Mouse (Mus musculus) megakaryocyte, embryonic 14.5 days (primary cell): ENCODE measurements around the gene Gins3. TPM values are rescaled to one million over a fixed set of nuclear protein-coding genes. Genes with fewer than 3 reads are reported as not detected.

ENCODE experiments used
- H3K27me3 ChIP-seq: replicated peaks from 2 replicates; pipeline ENCODE3; 2012; ENCODE audit warnings: inconsistent platforms
- H3K36me3 ChIP-seq: replicated peaks from 2 replicates; pipeline ENCODE3; 2012; ENCODE audit warnings: low read length, inconsistent platforms, mixed read lengths
- H3K4me1 ChIP-seq: 2 replicates; pipeline ENCODE4 v1.6.1; 2012; ENCODE audit warnings: inconsistent platforms
- H3K4me3 ChIP-seq: replicated peaks from 2 replicates; pipeline ENCODE3; 2012; ENCODE audit warnings: moderate library complexity, mild to moderate bottlenecking, inconsistent platforms
- H3K9me3 ChIP-seq: 2 replicates; pipeline ENCODE4 v1.6.1; 2012; ENCODE audit warnings: inconsistent platforms
- FLI1 ChIP-seq: IDR thresholded peaks from 2 replicates; pipeline ENCODE4 v1.6.1; 2012; ENCODE audit warnings: low read length, inconsistent platforms, mixed read lengths
- GATA1 ChIP-seq: IDR thresholded peaks from 3 replicates; pipeline ENCODE4 v1.6.1; 2012; ENCODE audit warnings: mixed read lengths, low read length, inconsistent platforms, borderline replicate concordance
- polyA plus RNA-seq: library from polyadenylated mRNA; stranded (reverse); fragments of >175 nt; gene quantifications from 2 replicates; pipeline ENCODE4 v1.2.3, GENCODE M21; 2012; ENCODE audit warnings: low replicate concordance; ENCODE audit not compliant: insufficient read depth

Gene Gins3
- polyA plus RNA-seq, 1 experiment: 0.44 TPM

DNA sequence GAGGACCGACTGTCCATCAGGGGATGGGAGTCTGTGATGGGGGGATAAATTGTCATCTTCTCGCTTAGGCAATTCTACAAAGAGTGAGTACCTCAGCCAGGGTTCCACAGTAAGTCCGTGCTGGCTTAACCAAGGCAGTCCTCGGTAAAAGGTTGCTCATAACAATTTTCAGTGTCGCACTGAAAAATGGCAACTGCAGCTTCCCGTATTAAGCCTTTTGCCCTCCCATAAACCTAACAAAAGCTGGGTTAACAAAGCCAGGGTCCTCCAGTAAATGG, 749 bp downstream of the Gins3 start:
- H3K4me3 ChIP-seq: peak overlapping the region; percentile 96
- H3K4me1 ChIP-seq: peaks cover 18% of the 10 kb centered on the region
- H3K27me3 ChIP-seq: no peaks in the 10 kb centered on the region
- H3K9me3 ChIP-seq: 0 out of 2 replicates have a peak, but pooled peaks cover under 1% of the 10 kb centered on the region
- peaks cover 17% of the 10 kb centered on the region for H3K36me3 ChIP-seq
- no peak for TF ChIP-seq FLI1
- no peak for TF ChIP-seq GATA1

DNA sequence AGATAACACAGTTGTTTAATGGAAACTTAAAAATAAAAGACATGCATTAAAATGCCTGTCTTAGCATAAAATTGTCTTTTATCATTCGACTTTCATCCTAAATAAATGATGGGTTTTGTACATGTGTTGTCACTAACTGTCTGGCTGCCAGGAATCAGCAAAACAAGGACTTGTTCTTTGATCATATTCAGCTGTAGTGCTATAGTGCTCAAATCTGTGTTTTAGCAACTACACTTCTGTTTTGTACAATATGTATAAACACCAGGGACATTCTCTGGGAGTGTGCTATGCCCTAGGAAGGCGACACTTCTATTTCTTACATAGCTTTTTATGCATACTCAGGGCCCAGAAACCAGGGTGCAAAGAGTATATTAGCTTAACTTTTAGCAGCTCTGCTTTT, 11.7 kb downstream of the Gins3 start:
- no peak for TF ChIP-seq FLI1
- TF ChIP-seq GATA1: no peak
- no peaks in the 10 kb centered on the region for H3K9me3 ChIP-seq
- peaks cover 6% of the 10 kb centered on the region for H3K27me3 ChIP-seq
- no peak overlapping the region for H3K4me3 ChIP-seq
- H3K4me1 ChIP-seq: peaks cover 8% of the 10 kb centered on the region; the same call in 1 of the 2 replicates
- peaks cover 55% of the 10 kb centered on the region for H3K36me3 ChIP-seq

DNA sequence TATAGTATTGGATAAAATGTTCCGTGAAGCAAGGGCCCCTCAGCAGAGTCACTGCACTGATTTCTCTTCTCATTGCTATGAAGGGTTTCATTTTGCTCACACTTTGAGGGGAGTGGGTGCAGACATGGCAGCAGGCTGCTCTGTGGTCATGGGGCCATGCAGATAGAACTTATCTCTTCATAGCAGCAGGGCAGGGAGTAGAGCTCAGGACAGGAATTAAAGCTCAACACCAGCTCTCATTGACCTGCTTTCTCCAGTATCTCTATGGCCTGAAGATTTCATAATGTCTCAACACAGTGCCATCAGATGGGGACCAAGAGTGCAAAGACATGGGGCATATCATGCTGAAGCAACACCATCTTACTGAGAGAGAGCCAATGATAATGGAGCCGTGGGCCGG, 15.0 kb downstream of the Gins3 start:
- Histone ChIP-seq H3K4me1 (peaks cover 14% of the 10 kb centered on the region), H3K4me3 (no peak overlapping the region), H3K9me3 (no peaks in the 10 kb centered on the region), H3K27me3 (peaks cover 7% of the 10 kb centered on the region), H3K36me3 (peaks cover 25% of the 10 kb centered on the region)
- TF ChIP-seq GATA1 (no peak), FLI1 (no peak)

DNA sequence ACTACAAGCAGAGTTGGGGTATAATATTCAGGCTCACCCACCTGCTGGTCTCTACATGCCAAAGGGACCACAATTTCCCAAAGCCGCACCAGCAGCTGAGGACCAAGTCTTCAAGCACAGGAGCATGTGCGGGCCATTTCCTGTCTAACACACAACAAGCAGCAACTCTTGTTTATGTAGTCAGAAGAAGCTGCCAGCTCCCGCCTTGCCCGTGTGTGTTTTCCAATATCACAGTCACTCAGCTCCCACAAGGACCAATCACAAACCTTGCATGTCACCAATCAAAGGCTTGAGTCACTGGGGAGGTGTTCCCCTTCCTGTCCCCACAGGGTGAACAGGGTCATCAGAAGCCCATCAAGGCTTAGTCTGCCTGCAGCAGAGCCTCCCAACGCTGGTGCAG, 20.1 kb downstream of the Gins3 start:
- TF ChIP-seq FLI1 (no peak), GATA1 (no peak)
- H3K4me1 ChIP-seq: peaks cover 13% of the 10 kb centered on the region
- no peaks in the 10 kb centered on the region for H3K9me3 ChIP-seq
- H3K4me3 ChIP-seq: no peak overlapping the region
- H3K27me3 ChIP-seq: peaks cover 21% of the 10 kb centered on the region
- no peaks in the 10 kb centered on the region for H3K36me3 ChIP-seq

DNA sequence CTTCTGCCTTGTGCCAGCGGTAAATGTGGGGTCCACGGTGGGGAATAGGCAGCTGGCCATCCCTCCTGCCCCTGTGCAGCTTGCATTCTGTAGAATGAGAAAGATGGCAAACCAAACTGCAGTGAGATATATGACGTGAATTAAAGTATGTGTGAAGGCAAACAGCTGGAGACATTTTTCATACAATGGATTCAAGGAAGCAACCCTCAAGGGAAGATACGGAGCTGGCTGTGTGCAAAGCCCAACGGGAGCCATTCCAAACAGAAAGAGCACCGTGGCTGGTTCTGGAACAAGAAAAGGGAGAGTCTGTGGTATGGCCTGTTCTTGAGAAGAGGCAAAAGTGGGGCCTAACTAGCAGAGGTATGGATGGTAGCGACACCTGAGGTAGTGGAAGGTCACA, 22.6 kb downstream of the Gins3 start:
- no peak for TF ChIP-seq GATA1
- no peak for TF ChIP-seq FLI1
- peaks cover 21% of the 10 kb centered on the region for H3K27me3 ChIP-seq
- no peaks in the 10 kb centered on the region for H3K9me3 ChIP-seq
- no peaks in the 10 kb centered on the region for H3K36me3 ChIP-seq
- H3K4me3 ChIP-seq: no peak overlapping the region
- peaks cover 9% of the 10 kb centered on the region for H3K4me1 ChIP-seq

DNA sequence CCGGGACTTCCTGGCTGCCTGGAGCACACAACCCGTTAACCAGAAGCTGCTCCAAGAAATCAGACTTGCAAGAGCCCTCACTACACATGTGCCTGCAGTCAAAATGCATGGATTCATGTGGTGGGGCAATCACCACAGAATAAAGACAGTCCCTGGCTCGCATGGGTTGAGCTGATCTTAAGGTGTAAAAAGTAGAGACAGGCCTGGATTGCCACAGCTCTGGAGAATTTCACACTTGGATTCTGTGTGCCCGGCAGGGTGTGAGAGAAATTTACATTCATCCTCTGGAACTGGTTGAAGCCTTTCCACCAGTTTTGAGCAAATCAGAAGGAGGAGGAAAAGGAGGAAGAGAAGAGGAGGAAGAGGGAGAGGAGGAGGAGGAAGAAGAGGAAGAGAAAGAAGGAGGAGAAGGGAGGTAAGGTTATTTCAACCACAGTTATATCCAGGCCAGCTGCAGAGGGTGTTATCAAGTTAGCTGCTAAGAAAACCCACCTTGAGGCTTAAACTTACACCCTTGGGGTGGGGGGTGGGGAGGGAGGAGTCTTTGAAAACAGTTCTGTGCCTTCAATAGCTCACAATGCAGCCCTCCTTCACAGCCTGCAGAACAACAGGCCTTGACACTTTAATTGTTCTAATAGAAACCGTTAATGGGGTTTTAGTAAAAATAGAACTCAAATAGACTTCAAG, 23.2 kb downstream of the Gins3 start:
- Histone ChIP-seq H3K36me3 (no peaks in the 10 kb centered on the region), H3K9me3 (no peaks in the 10 kb centered on the region), H3K27me3 (peaks cover 27% of the 10 kb centered on the region), H3K4me1 (peaks cover 9% of the 10 kb centered on the region), H3K4me3 (no peak overlapping the region)
- TF ChIP-seq FLI1: no peak
- TF ChIP-seq GATA1: no peak

DNA sequence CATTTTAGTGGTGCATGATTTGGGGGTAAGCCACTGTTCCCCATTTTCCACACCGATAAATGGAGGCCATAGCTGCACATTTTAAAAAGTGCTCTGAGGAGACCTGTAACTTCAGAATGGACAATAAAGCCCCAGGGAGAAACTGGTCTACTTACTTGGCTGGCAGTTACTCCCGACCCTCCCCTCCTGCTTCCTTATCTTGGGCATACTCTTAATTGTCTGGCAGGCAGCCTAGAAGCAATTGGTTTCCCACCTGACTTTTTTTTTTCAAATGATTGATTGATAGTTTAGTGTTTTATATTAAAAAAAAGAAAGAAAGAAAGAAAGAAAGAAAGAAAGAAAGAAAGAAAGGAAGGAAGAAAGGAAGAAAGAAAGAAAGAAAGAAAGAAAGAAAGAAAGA, 24.3 kb downstream of the Gins3 start:
- TF ChIP-seq GATA1 (no peak), FLI1 (no peak)
- Histone ChIP-seq H3K4me3 (no peak overlapping the region), H3K27me3 (peaks cover 33% of the 10 kb centered on the region), H3K4me1 (peaks cover 4% of the 10 kb centered on the region; the same call in 1 of the 2 replicates), H3K9me3 (no peaks in the 10 kb centered on the region), H3K36me3 (no peaks in the 10 kb centered on the region)

DNA sequence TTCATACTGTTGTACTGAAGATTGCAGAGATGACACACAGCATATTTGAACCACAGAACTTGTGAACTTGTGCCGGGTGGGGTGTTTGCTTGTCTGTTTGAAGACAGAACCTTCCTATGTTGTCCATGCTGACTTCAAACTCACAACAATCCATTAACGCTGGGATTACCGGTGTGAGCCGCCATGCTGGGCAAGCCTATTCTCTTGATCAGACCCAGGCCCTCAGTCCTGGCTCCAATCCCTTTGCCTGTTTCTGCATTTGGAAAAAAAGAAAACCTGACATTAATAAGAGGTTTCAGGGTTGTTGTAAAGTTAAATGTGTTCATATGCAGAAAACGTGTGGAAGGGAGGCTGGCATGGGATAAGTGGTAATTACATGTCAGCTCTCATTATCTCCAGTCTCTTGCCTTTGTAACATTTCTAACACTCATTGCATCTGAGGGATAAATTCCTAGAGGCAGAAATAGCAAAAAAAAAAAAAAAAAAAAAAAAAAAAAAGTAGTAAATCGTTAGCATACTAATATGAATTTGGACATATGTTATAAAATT, 27.2 kb downstream of the Gins3 start:
- TF ChIP-seq GATA1 (no peak), FLI1 (no peak)
- H3K9me3 ChIP-seq: peaks cover 3% of the 10 kb centered on the region; the same call in 1 of the 2 replicates
- peaks cover 10% of the 10 kb centered on the region for H3K4me1 ChIP-seq
- peaks cover 36% of the 10 kb centered on the region for H3K27me3 ChIP-seq
- no peak overlapping the region for H3K4me3 ChIP-seq
- H3K36me3 ChIP-seq: no peaks in the 10 kb centered on the region

DNA sequence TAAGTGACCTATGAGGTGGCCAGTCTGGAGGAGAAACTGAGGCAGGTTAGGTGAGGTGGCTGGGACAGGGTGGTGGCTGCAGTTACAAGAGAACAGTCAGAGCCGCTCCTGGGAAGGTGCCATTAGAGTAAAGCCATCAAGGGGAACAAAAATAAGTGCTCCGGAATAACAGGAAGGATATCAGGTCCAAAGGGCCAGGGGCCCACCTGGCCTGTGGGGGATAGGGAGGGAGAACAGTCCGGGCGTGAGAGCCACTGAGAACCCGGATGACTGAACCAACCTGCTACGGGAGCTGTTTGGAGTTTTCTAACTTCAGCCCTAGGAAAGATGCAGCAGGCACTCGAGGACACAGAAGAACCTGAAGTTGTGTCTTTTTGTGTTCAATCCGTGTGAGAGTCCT, 27.8 kb downstream of the Gins3 start:
- Histone ChIP-seq H3K4me3 (no peak overlapping the region), H3K27me3 (peaks cover 31% of the 10 kb centered on the region), H3K9me3 (peaks cover 3% of the 10 kb centered on the region; the same call in 1 of the 2 replicates), H3K4me1 (peaks cover 10% of the 10 kb centered on the region), H3K36me3 (no peaks in the 10 kb centered on the region)
- TF ChIP-seq GATA1 (no peak), FLI1 (no peak)

DNA sequence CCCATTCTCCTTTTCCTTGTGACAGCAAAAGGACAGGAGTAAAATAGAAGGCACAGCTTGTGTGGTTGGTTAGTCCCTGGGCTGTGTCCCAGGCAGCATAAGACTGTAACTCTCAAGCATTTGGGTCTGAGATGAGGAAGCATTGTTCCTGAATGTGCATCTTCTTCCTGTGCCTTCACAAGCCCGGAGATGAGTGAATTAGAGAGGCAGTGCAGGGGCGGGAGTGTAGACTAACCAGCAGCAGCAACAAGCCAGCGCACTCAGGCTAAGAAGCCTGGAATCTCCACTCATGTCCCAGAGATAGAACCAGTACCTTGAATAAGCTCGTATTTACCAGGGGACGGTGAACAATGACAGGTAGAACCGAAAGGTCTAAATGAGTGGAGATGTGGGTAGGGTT, 28.3 kb downstream of the Gins3 start:
- H3K27me3 ChIP-seq: peaks cover 33% of the 10 kb centered on the region
- H3K36me3 ChIP-seq: no peaks in the 10 kb centered on the region
- H3K9me3 ChIP-seq: peaks cover 6% of the 10 kb centered on the region
- H3K4me1 ChIP-seq: peaks cover 10% of the 10 kb centered on the region
- TF ChIP-seq FLI1 (no peak), GATA1 (no peak)
- no peak overlapping the region for H3K4me3 ChIP-seq

DNA sequence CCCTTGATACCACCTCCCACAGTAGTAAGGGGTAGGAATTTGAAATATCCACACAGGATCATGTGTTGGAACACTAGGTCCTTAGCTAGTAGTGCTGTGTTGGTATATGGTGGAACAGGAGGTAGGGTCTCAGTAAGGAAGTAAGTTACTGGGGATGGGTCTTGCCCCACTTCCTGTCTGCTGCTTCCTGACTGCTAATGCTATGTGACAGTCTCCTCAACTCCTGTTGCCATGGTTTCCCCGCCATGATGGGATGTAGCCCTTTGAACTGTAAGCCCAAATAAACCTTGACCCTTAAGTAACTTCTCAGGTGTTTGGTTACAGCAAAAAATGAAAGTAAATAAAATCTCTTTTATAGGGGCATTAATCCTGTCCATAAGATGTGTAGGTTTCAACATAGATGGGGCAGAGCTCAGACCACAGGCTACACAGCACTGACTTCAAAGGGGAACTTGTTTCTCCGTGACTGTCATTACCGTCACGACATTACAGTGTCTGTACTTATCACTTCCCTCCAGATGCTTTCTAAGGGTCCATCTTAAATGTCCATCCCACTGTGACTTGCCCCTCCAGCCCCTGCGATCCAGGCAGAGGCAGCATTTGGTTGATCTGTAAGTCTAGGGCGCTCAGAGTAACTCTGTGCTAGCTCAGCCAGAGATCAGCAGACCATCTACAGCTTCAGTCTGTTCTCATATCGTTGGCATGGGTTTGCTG, 29.8 kb downstream of the Gins3 start:
- peaks cover 11% of the 10 kb centered on the region for H3K9me3 ChIP-seq
- peaks cover 38% of the 10 kb centered on the region for H3K27me3 ChIP-seq
- H3K4me1 ChIP-seq: peaks cover 10% of the 10 kb centered on the region
- no peak for TF ChIP-seq FLI1
- TF ChIP-seq GATA1: no peak
- H3K36me3 ChIP-seq: no peaks in the 10 kb centered on the region
- peak overlapping the region; percentile 2 for H3K4me3 ChIP-seq
